Mouse (Mus musculus) Patski (cell line): Measurements from ENCODE around the gene Sprr4. TPM values are rescaled to one million over a fixed set of nuclear protein-coding genes. Genes with fewer than 3 reads are reported as not detected.
"Not testable (repeated sequence)": the region's sequence is repeated elsewhere in the genome, so short reads cannot be mapped to it uniquely, and the experiment has no call there.

Experiments used
- ATAC-seq: fragments of 100-300 bp; one replicate; pipeline ENCODE4 v1.8.0; 2021
- CTCF ChIA-PET: fragments of 350-600 bp; sonication (Branson Sonifier 250); formaldehyde crosslinking; loops from one replicate; lab custom pipeline; 2022; ENCODE audit warnings: inconsistent platforms; lab: Charles Lee
- POLR2A ChIA-PET: fragments of 350-600 bp; sonication (Branson Sonifier 250); formaldehyde crosslinking; loops from one replicate; lab custom pipeline; 2022; ENCODE audit warnings: antibody characterized with exemption, inconsistent platforms; lab: Charles Lee
- DNase-seq: peaks from one replicate; pipeline ENCODE4 v3.0.0-alpha.2; 2011; ENCODE audit warnings: low read depth, low spot score
- H3K27me3 ChIP-seq: fragments of 371-371 bp; one replicate; pipeline ENCODE4 v1.5.1; 2021
- CTCF ChIP-seq: fragments of 100-300 bp; IDR thresholded peaks from one replicate; pipeline ENCODE4 v1.5.1; 2021
- in situ Hi-C: fragments of 300-500 bp; cut with MboI; formaldehyde crosslinking; loops from 3 replicates; pipeline ENCODE4 v1.11.1; 2018; ENCODE audit warnings: low pct_unique_long_range_greater_than_20kb, mixed read lengths
- polyA plus RNA-seq: library from polyadenylated mRNA; unstranded; gene quantifications from one replicate; pipeline ENCODE4 v1.2.3, GENCODE M21; 2021

Gene Sprr4
- not detected for polyA plus RNA-seq

DNA sequence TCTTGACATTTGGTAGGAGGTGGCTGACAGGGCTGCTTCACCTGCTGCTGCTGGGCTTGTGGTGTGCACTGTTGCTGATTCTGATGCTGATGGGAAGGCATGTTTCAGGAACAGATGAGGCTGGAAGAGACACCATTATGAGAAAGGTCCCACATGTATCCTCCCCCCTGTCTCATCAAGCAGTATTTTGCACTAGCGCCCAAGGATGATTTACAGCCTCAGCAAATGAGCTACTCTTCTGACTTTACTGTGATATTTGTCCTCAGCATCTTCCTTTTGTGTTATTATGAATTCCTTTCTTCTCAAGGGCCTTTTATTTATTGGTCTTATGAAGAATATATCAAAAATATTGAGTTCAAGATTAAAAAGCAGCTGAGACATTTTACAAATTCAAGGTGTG, at the start of gene Sprr4:
Gene Sprr4, minus strand, starts transcription at position 101 of the 400 bp plus-strand sequence.
- TF ChIP-seq CTCF, result no peak
- H3K27me3 ChIP-seq, result no peaks in the 10 kb centered on the region
- ATAC-seq (no peak), DNase-seq (no peak)
- ChIA-PET POLR2A (no interaction called here), CTCF (interaction anchor here (1.2 kb wide), 1 partner anchor 350 kb away, joined by 3 read pairs; no protein-coding TSS in a partner anchor)
- in situ Hi-C loops, result no loop called here

DNA sequence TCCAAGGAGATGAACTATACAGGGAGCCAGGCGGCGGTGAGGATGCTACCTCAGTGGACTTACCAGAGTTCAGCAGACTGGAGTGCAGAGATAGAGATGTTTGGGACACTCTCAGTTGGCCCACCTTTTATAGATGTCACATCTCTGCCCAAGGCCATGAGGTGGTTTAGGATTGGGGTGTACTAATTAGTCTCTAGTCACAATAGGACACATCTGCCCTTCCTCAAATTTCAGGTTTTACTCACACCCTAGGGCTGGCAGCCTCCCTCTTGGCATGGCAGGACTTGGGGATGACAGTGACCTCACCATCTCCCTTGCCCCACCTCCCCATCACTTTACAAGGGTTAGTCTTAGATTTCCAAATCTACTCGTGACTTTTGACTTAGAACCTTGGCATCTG, 34.1 kb upstream of the Sprr4 start, which contains the start of gene 2310046K23Rik:
Gene 2310046K23Rik, minus strand, starts transcription at position 101 of the 400 bp plus-strand sequence.
- TF ChIP-seq CTCF, result no peak
- in situ Hi-C loops, result no loop called here
- H3K27me3 ChIP-seq, result peaks cover 31% of the 10 kb centered on the region
- ATAC-seq (no peak), DNase-seq (no peak)
- ChIA-PET POLR2A (no interaction called here), CTCF (no interaction called here)

DNA sequence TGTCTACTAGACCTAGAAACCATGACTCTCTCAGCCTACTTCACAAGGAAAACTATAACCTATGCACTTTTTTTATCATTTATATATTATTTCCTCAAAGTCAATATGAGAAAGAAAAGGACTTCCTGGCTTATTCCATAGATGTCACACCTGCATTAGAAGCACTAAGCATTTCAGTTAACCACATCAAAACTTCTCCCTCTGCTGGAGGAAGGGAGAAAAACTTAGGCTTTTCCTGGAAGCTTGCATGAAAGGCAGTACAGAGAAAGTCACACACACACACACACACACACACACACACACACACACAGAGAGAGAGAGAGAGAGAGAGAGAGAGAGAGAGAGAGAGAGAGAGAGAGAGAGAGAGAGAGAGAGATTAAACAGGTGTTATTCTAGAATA, 12.0 kb upstream of the Sprr4 start:
- no peak for DNase-seq
- peak; percentile 41 for TF ChIP-seq CTCF
- in situ Hi-C loops, result loop anchor here (5.0 kb wide), 1 partner anchor 360 kb away; no protein-coding TSS in a partner anchor
- H3K27me3 ChIP-seq, result peaks cover 24% of the 10 kb centered on the region
- no peak for ATAC-seq
- POLR2A ChIA-PET, result no interaction called here
- CTCF ChIA-PET, result interaction anchor here (2.9 to 5.7 kb wide), 4 partner anchors 118 to 365 kb away, joined by 13 to 42 read pairs (median 17); no protein-coding TSS in a partner anchor

DNA sequence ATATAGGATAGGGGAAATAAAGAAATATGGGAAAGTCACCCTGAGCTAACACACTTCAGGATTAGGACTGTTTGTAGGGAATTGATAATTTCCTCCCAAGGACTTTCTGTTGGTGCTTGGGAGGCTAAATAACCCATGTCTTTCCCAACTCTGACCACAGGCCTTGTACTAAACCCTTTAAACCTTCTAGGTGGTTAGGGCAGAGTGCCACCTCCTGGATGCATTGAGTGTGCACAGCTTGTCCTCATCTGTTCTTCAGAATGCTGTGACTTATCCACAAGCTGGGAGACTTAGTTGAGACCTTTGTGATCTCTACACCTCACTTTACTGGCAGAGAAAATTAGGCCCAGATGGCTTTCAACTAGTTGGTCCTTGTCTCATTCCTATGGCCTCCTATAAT, 10.5 kb upstream of the Sprr4 start:
- ChIA-PET POLR2A (no interaction called here), CTCF (interaction anchor here (0.8 to 5.7 kb wide), 13 partner anchors 30 to 364 kb away, joined by 3 to 42 read pairs (median 4); no protein-coding TSS in a partner anchor)
- in situ Hi-C loops, result loop anchor here (5.0 kb wide), 1 partner anchor 358 kb away; no protein-coding TSS in a partner anchor
- peak; percentile 95 for TF ChIP-seq CTCF
- H3K27me3 ChIP-seq, result peaks cover 9% of the 10 kb centered on the region
- DNase-seq, result no peak
- ATAC-seq, result peak; percentile 94

DNA sequence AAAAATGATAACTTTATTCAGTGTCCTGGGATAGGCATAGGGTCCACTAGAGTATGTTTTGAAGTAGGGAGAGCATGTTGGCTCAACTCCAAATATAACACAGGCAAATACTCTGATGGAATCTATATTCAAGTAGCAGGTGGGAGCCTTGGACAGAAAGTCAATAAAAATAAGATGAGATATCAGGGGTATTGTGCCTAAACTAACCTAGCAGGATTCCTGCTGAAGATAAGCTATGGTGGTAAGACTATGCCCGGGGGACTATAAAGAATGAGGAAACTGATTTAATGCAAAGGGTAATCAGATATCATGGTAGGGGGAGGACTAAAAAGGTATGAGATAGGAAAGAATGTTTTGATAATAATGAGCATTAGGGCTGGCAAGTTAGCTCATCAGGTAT, 7.9 kb upstream of the Sprr4 start:
- POLR2A ChIA-PET, result no interaction called here
- CTCF ChIA-PET, result interaction anchor here (0.8 to 5.7 kb wide), 5 partner anchors 34 to 361 kb away, joined by 3 to 42 read pairs (median 4); no protein-coding TSS in a partner anchor
- DNase-seq (no peak), ATAC-seq (no peak)
- H3K27me3 ChIP-seq, result no peaks in the 10 kb centered on the region
- in situ Hi-C loops, result loop anchor here (5.0 kb wide), 1 partner anchor 111 kb away; no protein-coding TSS in a partner anchor
- TF ChIP-seq CTCF, result no peak

DNA sequence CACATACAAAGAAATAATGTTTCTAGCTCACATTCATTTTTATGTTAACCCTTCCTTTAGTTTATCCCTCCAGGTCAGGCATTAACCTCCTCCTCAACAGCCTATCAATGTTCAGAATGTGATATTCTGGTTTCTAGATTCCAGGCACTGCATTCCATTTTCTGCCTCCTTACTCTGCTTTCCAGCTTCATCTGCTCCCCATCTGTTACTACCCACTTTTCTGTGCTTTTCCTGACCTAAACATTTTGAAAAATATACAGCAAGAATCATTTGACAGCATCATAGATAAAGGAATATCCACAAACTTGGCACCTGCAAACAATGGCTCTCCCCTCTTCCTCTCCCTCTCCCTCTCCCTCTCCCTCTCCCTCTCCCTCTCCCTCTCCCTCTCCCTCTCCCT, 3.2 kb upstream of the Sprr4 start:
- DNase-seq, result no peak
- ATAC-seq, result no peak
- POLR2A ChIA-PET, result no interaction called here
- H3K27me3 ChIP-seq, result no peaks in the 10 kb centered on the region
- in situ Hi-C loops, result no loop called here
- CTCF ChIA-PET, result interaction anchor here (0.8 to 1.3 kb wide), 2 partner anchors 109 to 350 kb away, joined by 3 read pairs; no protein-coding TSS in a partner anchor
- no peak for TF ChIP-seq CTCF

DNA sequence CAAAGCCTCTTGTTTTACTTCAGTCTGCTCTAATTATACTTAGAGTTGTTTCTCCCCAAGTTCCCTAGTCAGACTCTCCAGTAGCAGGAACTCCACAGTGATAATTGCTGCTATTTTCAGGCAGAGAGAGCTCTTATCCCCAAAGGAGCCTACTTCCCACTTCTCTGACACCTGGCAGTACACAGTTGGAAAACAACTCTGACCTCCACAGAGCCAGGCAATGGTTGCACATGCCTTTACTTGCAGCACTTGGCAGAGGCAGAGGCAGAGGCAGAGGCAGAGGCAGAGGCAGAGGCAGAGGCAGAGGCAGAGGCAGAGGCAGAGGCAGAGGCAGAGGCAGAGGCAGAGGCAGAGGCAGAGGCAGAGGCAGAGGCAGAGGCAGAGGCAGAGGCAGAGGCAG, 10.0 kb downstream of the Sprr4 start:
- in situ Hi-C loops, result not testable (repeated sequence)

DNA sequence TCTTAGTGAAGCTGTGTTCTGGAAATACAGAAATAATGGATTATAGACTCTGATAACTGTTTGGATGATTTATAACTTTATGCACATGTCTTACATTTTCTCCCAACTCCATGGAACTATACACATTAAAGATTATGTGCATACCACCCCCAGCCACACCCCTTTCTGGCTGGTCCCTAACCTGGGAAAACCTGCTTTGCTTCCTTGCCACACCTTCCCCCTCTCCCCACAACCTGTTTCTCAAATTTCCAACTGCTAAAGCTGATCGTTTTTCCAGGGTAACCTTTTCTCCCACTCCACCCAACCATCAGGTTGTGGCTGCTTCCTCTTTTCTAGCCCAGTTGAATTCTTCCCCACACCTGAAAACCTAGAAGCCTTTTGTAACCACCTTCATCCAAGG, 14.0 kb downstream of the Sprr4 start:
- POLR2A ChIA-PET, result no interaction called here
- in situ Hi-C loops, result no loop called here
- CTCF ChIA-PET, result no interaction called here
- no peak for TF ChIP-seq CTCF
- no peak for DNase-seq
- no peak for ATAC-seq
- H3K27me3 ChIP-seq, result no peaks in the 10 kb centered on the region

More for the DNA sequence above, 10.0 kb downstream of the Sprr4 start:
- H3K27me3 ChIP-seq, CTCF ChIA-PET, DNase-seq, POLR2A ChIA-PET, ATAC-seq: not testable (repeated sequence)

DNA sequence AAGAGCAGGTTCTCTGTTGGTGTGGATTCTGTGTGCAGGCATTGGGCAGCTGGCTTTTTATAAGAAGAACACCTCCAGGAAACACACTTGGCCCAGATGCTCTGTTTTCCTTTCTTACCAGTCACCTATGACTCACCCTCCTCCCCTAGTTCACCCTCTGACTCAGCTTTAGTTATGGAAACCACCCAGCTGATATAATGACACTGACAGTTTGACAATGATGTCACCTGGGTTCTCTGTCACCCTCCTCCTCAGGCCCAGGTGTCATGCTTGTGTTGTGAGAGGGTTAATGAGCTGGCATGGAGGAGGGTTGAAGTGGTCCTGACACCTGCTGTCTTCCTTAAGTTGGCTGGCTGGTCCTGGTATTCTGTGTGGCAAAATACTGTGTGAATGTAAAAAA, 14.4 kb downstream of the Sprr4 start, which contains the start of gene Sprr1a:
Gene Sprr1a, minus strand, starts transcription at position 33 of the 400 bp plus-strand sequence.
- no peak for TF ChIP-seq CTCF
- ATAC-seq, result peak; percentile 95
- H3K27me3 ChIP-seq, result no peaks in the 10 kb centered on the region
- CTCF ChIA-PET, result no interaction called here
- in situ Hi-C loops, result no loop called here
- DNase-seq, result peak; percentile 67
- POLR2A ChIA-PET, result no interaction called here

DNA sequence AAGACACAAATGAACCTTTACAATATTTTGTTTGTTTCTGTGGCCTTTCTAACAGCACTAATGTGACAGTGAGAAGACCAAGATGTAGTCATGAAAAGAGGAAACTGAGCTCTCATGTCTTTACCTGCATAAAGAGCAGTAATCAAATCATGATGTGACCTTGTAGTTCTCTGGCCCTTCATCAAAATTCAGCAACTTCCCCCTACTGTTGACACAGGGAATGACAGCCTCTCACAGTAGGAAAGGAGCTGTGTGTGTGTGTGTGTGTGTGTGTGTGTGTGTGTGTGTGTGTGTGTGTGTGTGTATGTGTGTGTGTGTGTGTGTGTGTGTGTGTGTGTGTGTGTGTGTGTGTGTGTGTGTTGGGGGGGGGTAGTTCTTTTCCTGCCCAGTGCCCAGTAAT, 19.0 kb downstream of the Sprr4 start:
- POLR2A ChIA-PET, DNase-seq, ATAC-seq, H3K27me3 ChIP-seq, in situ Hi-C loops: not testable (repeated sequence)
- peak; percentile 56 for TF ChIP-seq CTCF
- CTCF ChIA-PET, result interaction anchor here (0.6 to 4.4 kb wide), 4 partner anchors 12 to 30 kb away, joined by 3 to 28 read pairs (median 4); no protein-coding TSS in a partner anchor

DNA sequence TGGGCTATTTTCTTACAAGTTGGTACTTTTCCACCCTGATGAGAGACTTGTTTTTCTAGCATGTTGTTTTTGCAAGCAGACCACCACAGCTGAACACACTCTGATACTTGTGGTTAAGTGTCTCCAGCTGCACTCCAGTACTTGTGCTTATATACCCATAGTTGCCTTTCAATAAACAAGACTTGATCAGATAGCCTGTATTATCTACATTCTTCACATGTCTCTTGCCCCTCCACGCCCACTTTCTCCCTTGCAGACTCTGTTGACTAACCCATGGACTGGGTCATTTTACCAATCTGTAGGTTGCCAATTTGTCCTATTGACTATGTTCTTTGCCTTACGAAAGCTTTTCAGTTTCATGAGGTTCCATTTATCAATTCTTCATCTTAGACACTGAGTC, 30.2 kb downstream of the Sprr4 start:
- TF ChIP-seq CTCF, result no peak
- no peaks in the 10 kb centered on the region for H3K27me3 ChIP-seq
- DNase-seq (no peak), ATAC-seq (no peak)
- CTCF ChIA-PET, result interaction anchor here (1.1 to 6.2 kb wide), 2 partner anchors 10 to 320 kb away, joined by 3 to 28 read pairs; no protein-coding TSS in a partner anchor
- in situ Hi-C loops, result no loop called here
- POLR2A ChIA-PET, result no interaction called here
